Mouse (Mus musculus): ENCODE measurements at regions not wholly inside any gene's neighbourhood (a gene's known extent, or its start where the extent isn't known, plus 50 kb on each side); places are given as distances from the start of the nearest gene placed in this dataset.

- no peak for DNase-seq (ENCODE audit: low spot score in 2 of 2)
These were observed 50.6 kb upstream of the Larp1 start for GRCm38 (mm10) chr11:57958233-57958632.

GRCm38 (mm10) chr11:57956909-57957308 is 52.0 kb upstream of the Larp1 start:
- DNase-seq (ENCODE audit: low spot score in 2 of 2), result no peak

GRCm38 (mm10) chr11:57956076-57956475 is 52.8 kb upstream of the Larp1 start:
- no peak for DNase-seq (ENCODE audit: low spot score in 2 of 2)

GRCm38 (mm10) chr11:57955476-57955875 is 53.4 kb upstream of the Larp1 start:
- DNase-seq (ENCODE audit: low spot score in 2 of 2), result no peak

- DNase-seq (ENCODE audit: low spot score in 2 of 2), result no peak
These were observed 54.2 kb upstream of the Larp1 start for GRCm38 (mm10) chr11:57954510-57955184.

GRCm38 (mm10) chr11:57953694-57954093 is 55.2 kb upstream of the Larp1 start:
- DNase-seq (ENCODE audit: low spot score in 2 of 2), result no peak

- no peak for DNase-seq (ENCODE audit: low spot score in 2 of 2)
These were observed 56.2 kb upstream of the Larp1 start for GRCm38 (mm10) chr11:57952619-57953018.

- DNase-seq (ENCODE audit: low spot score in 2 of 2), result no peak
These were observed 57.1 kb upstream of the Larp1 start for GRCm38 (mm10) chr11:57951541-57952326.

GRCm38 (mm10) chr11:57950989-57951388 is 57.9 kb upstream of the Larp1 start:
- DNase-seq (ENCODE audit: low spot score in 2 of 2), result no peak

- no peak for DNase-seq (ENCODE audit: low spot score in 2 of 2)
These were observed 59.8 kb upstream of the Larp1 start for GRCm38 (mm10) chr11:57949067-57949466.

GRCm38 (mm10) chr11:57947347-57947746 is 61.5 kb upstream of the Larp1 start:
- no peak for DNase-seq (ENCODE audit: low spot score in 2 of 2)

- peak; percentile 79 to 87 for DNase-seq (ENCODE audit: low spot score in 2 of 2)
These were observed 74.4 kb upstream of the Larp1 start for GRCm38 (mm10) chr11:57934391-57934850.

- DNase-seq (ENCODE audit: low spot score in 2 of 2), result no peak
These were observed 75.8 kb upstream of the Larp1 start for GRCm38 (mm10) chr11:57933065-57933464.

GRCm38 (mm10) chr11:57929506-57929905 is 79.4 kb upstream of the Larp1 start:
- DNase-seq (ENCODE audit: low spot score in 2 of 2), result no peak

GRCm38 (mm10) chr11:57920263-57920662 is 87.6 kb upstream of the Hand1 start:
- no peak for DNase-seq (ENCODE audit: low spot score in 2 of 2)

- DNase-seq (ENCODE audit: low spot score in 2 of 2), result no peak
These were observed 85.9 kb upstream of the Hand1 start for GRCm38 (mm10) chr11:57918447-57919059.

- DNase-seq (ENCODE audit: low spot score in 2 of 2), result no peak
These were observed 85.4 kb upstream of the Hand1 start for GRCm38 (mm10) chr11:57917974-57918373.

GRCm38 (mm10) chr11:57916016-57916415 is 83.4 kb upstream of the Hand1 start:
- no peak for DNase-seq (ENCODE audit: low spot score in 2 of 2)

- DNase-seq (ENCODE audit: low spot score in 2 of 2), result no peak
These were observed 81.4 kb upstream of the Hand1 start for GRCm38 (mm10) chr11:57913801-57914560.

GRCm38 (mm10) chr11:57913020-57913699 is 80.5 kb upstream of the Hand1 start:
- DNase-seq (ENCODE audit: low spot score in 2 of 2), result no peak
